Mouse (Mus musculus): ENCODE results near the gene Cldn7. TPM values are rescaled to one million over a fixed set of nuclear protein-coding genes. Genes with fewer than 3 reads are reported as not detected.
A peak's percentile ranks its signal among the peaks of the same experiment; 100 is the strongest.

Cldn7 gene
- total and polyA plus RNA-seq, 3 experiments = 0.31 to 0.36 TPM; not detected in 1

GRCm38 (mm10) chr11:69961841-69962240 lies 2.7 kb upstream of the Cldn7 start:
- Histone ChIP-seq H3K4me1 (ENCODE audit: control insufficient read depth in 1 of 2, insufficient read depth in 2 of 2, low read length in 2 of 2) (peaks cover 0 to 8% of the 10 kb centered on the region in 2 experiments; a peak in 3 of 4 replicates), H3K27ac (ENCODE audit: control insufficient read depth, low read depth, low read length) (no peak overlapping the region), H3K27me3 (ENCODE audit: control insufficient read depth in 1 of 2, insufficient read depth in 2 of 2, low read length in 2 of 2) (0 out of 4 replicates have a peak, but pooled peaks cover 0 to 3% of the 10 kb centered on the region in 2 experiments), H3K36me3 (ENCODE audit: control insufficient read depth in 1 of 2, insufficient read depth in 2 of 2, low read length in 2 of 2) (peaks cover 0 to 2% of the 10 kb centered on the region in 2 experiments; a peak in 2 of 4 replicates), H3K79me2 (ENCODE audit: control insufficient read depth, insufficient read depth, low read length, poor library complexity) (no peaks in the 10 kb centered on the region), H3K4me3 (ENCODE audit: control insufficient read depth in 1 of 2, insufficient read depth in 1 of 2, low read depth in 2 of 2, low read length in 2 of 2) (no peak overlapping the region), H3K9me3 (replicated peaks; ENCODE audit: insufficient read depth, low read length) (no peaks in the 10 kb centered on the region), H3K9ac (ENCODE audit: control insufficient read depth, low read depth, low read length, poor library complexity, severe bottlenecking) (no peak overlapping the region)
- TF ChIP-seq RAD21 (IDR thresholded peaks at IDR 0.05; ENCODE audit: low read depth, low read length) = no peak
- TF ChIP-seq ZNF384 (IDR thresholded peaks at IDR 0.05; ENCODE audit: low read depth, low read length) = no peak
- no peak for TF ChIP-seq MXI1 (IDR thresholded peaks at IDR 0.05; ENCODE audit: low read depth, low read length)
- TF ChIP-seq USF2 (IDR thresholded peaks at IDR 0.05; ENCODE audit: borderline replicate concordance in 1 of 2, insufficient read depth in 1 of 2, low read depth in 1 of 2, low read length in 2 of 2) = no peak
- TF ChIP-seq SIN3A (IDR thresholded peaks at IDR 0.05; ENCODE audit: low read length) = no peak
- no peak for TF ChIP-seq GATA1 (IDR thresholded peaks at IDR 0.05; ENCODE audit: low read depth, low read length)
- no peak for TF ChIP-seq HCFC1 (IDR thresholded peaks at IDR 0.05; ENCODE audit: low read depth, low read length)
- peak; percentile 47 for DNase-seq (ENCODE audit: low read depth, low spot score)

GRCm38 (mm10) chr11:69965271-69966005 lies 859 bp downstream of the Cldn7 start:
- no peak for TF ChIP-seq E2F4 (IDR thresholded peaks at IDR 0.05; ENCODE audit: borderline replicate concordance, low read depth, low read length)
- TF ChIP-seq TBP (IDR thresholded peaks at IDR 0.05; ENCODE audit: low read depth, low read length) = no peak
- TF ChIP-seq RCOR1 (IDR thresholded peaks at IDR 0.05; ENCODE audit: low read depth, low read length) = no peak
- no peak for TF ChIP-seq KAT2A (conservative IDR thresholded peaks at IDR 0.05; ENCODE audit: low read depth, low read length)
- no peak for TF ChIP-seq JUND (IDR thresholded peaks at IDR 0.05; ENCODE audit: low read depth, low read length)
- no peak for TF ChIP-seq USF2 (IDR thresholded peaks at IDR 0.05; ENCODE audit: borderline replicate concordance in 1 of 2, insufficient read depth in 1 of 2, low read depth in 1 of 2, low read length in 2 of 2)
- no peak for TF ChIP-seq UBTF (IDR thresholded peaks at IDR 0.05; ENCODE audit: borderline replicate concordance, insufficient read depth, low read depth, low read length)
- TF ChIP-seq NRF1 (IDR thresholded peaks at IDR 0.05; ENCODE audit: insufficient read depth, low read depth, low read length, poor library complexity, severe bottlenecking) = no peak
- TF ChIP-seq ZNF384 (IDR thresholded peaks at IDR 0.05; ENCODE audit: low read depth, low read length) = no peak
- no peak for TF ChIP-seq POLR2AphosphoS2 (IDR thresholded peaks at IDR 0.05; ENCODE audit: low read length)
- no peak for TF ChIP-seq ZC3H11A (IDR thresholded peaks at IDR 0.05; ENCODE audit: low read depth, low read length)
- TF ChIP-seq MEF2A (IDR thresholded peaks at IDR 0.05; ENCODE audit: extremely low read depth, insufficient replicate concordance, low read depth, low read length, poor library complexity, severe bottlenecking) = no peak
- TF ChIP-seq ZKSCAN1 (IDR thresholded peaks at IDR 0.05; ENCODE audit: low read depth, low read length) = no peak
- TF ChIP-seq TCF12 (IDR thresholded peaks at IDR 0.05; ENCODE audit: low read depth, low read length) = no peak
- TF ChIP-seq TAL1 (IDR thresholded peaks at IDR 0.05; ENCODE audit: low read length) = no peak
- TF ChIP-seq SMC3 (IDR thresholded peaks at IDR 0.05; ENCODE audit: low read depth, low read length) = no peak
- H3K4me3 ChIP-seq (ENCODE audit: control insufficient read depth in 1 of 2, insufficient read depth in 1 of 2, low read depth in 2 of 2, low read length in 2 of 2) = no peak overlapping the region
- H3K9ac ChIP-seq (ENCODE audit: control insufficient read depth, low read depth, low read length, poor library complexity, severe bottlenecking) = no peak overlapping the region
- H3K9me3 ChIP-seq (replicated peaks; ENCODE audit: insufficient read depth, low read length) = no peaks in the 10 kb centered on the region
- DNase-seq (ENCODE audit: low read depth, low spot score) = no peak
- H3K27ac ChIP-seq (ENCODE audit: control insufficient read depth, low read depth, low read length) = no peak overlapping the region
- peaks cover 0 to 10% of the 10 kb centered on the region in 2 experiments; a peak in 3 of 4 replicates for H3K4me1 ChIP-seq (ENCODE audit: control insufficient read depth in 1 of 2, insufficient read depth in 2 of 2, low read length in 2 of 2)
- H3K36me3 ChIP-seq (ENCODE audit: control insufficient read depth in 1 of 2, insufficient read depth in 2 of 2, low read length in 2 of 2) = peaks cover 4 to 6% of the 10 kb centered on the region in 2 experiments
- no peaks in the 10 kb centered on the region for H3K27me3 ChIP-seq (ENCODE audit: control insufficient read depth in 1 of 2, insufficient read depth in 2 of 2, low read length in 2 of 2)
- no peaks in the 10 kb centered on the region for H3K79me2 ChIP-seq (ENCODE audit: control insufficient read depth, insufficient read depth, low read length, poor library complexity)
